Mouse (Mus musculus) B cell, adult 2 months (primary cell): ENCODE data around the gene Gpat2.

Experiments
- DNase-seq, 2 experiments: peaks; one replicate each; pipeline ENCODE4 v3.0.0; 2022

Gpat2 gene

GRCm38 (mm10) chr2:127444055-127444789 is 19.2 kb downstream of the Gpat2 start, which contains the start of gene Fahd2a:
TSS of gene Fahd2a (minus strand) at chr2:127444565.
- DNase-seq, result peak; percentile 92 to 94

- no peak for DNase-seq
Observed at GRCm38 (mm10) chr2:127446847-127447246, 21.8 kb downstream of the Gpat2 start.

GRCm38 (mm10) chr2:127449691-127450090 is 24.7 kb downstream of the Gpat2 start:
- DNase-seq, result no peak

- no peak for DNase-seq
Observed at GRCm38 (mm10) chr2:127451748-127452147, 26.7 kb downstream of the Gpat2 start.

GRCm38 (mm10) chr2:127453141-127453540 is 28.1 kb downstream of the Gpat2 start:
- no peak for DNase-seq

- DNase-seq, result peak; percentile 82 to 84
Observed at GRCm38 (mm10) chr2:127453764-127454163, 28.8 kb downstream of the Gpat2 start.

GRCm38 (mm10) chr2:127459341-127459740 is 34.3 kb downstream of the Gpat2 start:
- no peak for DNase-seq

- DNase-seq, result no peak
Observed at GRCm38 (mm10) chr2:127461351-127461750, 36.4 kb downstream of the Gpat2 start.

GRCm38 (mm10) chr2:127462314-127462713 is 37.3 kb downstream of the Gpat2 start:
- DNase-seq, result peak; percentile 51

- DNase-seq, result no peak
Observed at GRCm38 (mm10) chr2:127470183-127470582, 45.2 kb downstream of the Gpat2 start.

- no peak for DNase-seq
Observed at GRCm38 (mm10) chr2:127470661-127471060, 45.7 kb downstream of the Gpat2 start.

- no peak for DNase-seq
Observed at GRCm38 (mm10) chr2:127471281-127471680, 46.3 kb downstream of the Gpat2 start.

GRCm38 (mm10) chr2:127472279-127472678 is 47.3 kb downstream of the Gpat2 start:
- DNase-seq, result no peak

- DNase-seq, result no peak
Observed at GRCm38 (mm10) chr2:127479210-127479609, 54.2 kb downstream of the Gpat2 start.

GRCm38 (mm10) chr2:127479763-127480162 is 54.8 kb downstream of the Gpat2 start:
- no peak for DNase-seq

- DNase-seq, result no peak
Observed at GRCm38 (mm10) chr2:127481841-127482532, 57.0 kb downstream of the Gpat2 start.

- no peak for DNase-seq
Observed at GRCm38 (mm10) chr2:127482533-127482911, 57.5 kb downstream of the Gpat2 start.

- no peak for DNase-seq
Observed at GRCm38 (mm10) chr2:127483001-127483400, 58.0 kb downstream of the Gpat2 start.

- DNase-seq, result peak; percentile 25 to 37
Observed at GRCm38 (mm10) chr2:127484476-127485170, 59.6 kb downstream of the Gpat2 start.
